Mouse (Mus musculus): Measurements from ENCODE around the gene Hrasls. TPM values are rescaled to one million over a fixed set of nuclear protein-coding genes. Genes with fewer than 3 reads are reported as not detected.

Gene Hrasls
- polyA plus RNA-seq (2016; fragmentation: Nextera tagmentation; extraction: Ambion mirVana) = 1.0 and 1.8 TPM in 2 replicates

DNA sequence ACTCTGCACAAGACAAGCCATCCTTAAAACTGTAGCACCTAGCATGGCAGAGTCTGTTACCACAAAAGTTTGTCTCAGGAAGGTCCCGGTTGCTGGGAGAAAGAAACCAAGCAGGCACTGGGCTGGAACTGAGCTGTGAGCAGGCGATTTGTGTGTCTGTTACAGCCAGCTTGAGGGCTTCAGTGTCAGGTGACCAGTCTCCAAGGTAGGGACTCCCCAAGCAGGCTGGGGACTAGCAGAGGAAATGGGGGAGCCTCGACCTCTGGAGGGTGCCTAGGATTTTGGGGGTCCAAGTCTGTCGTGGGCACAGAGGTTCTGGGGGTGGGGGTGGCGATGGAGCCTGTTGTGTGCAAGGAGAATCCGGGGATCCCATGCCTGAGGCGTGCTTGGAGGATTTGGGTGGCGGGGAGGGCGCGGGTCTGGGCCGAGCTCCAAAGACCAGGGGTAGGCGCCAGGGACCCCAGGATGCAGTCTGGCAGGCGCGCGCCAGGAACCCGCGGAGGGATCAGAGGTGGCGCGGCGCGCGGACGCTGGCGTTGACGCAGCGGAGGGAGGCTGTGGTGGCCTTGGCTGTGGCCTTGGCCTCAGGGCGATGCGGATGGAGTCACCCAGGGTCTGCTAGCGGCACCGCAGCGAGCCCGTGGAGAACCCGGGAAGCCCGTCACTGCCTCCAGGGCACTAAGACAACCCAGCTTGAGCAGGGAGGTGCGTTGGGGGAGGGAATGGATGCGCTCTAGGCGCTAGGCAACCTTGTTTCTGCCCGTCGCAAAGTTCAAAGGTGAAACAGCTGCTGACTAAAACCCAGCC lies at the start of gene Hrasls:
Gene Hrasls (plus strand): TSS at position 91 of the 807 bp plus-strand sequence.
- H3K36me3 ChIP-seq = no peaks in the 10 kb centered on the region
- peak; percentile 71 for DNase-seq (ENCODE audit: low spot score)
- WGBS = 2% methylated on average over 39 of the region's 39 CpGs
- peaks cover 13% of the 10 kb centered on the region for H3K4me1 ChIP-seq (replicated peaks)
- peaks cover 48% of the 10 kb centered on the region for H3K27me3 ChIP-seq (ENCODE audit: insufficient read depth, poor library complexity, severe bottlenecking)
- H3K9me3 ChIP-seq = no peaks in the 10 kb centered on the region
- peak within 1 kb of the TSS; percentile 58 for H3K4me3 ChIP-seq
- peak within 1 kb of the TSS; percentile 85 for H3K27ac ChIP-seq

DNA sequence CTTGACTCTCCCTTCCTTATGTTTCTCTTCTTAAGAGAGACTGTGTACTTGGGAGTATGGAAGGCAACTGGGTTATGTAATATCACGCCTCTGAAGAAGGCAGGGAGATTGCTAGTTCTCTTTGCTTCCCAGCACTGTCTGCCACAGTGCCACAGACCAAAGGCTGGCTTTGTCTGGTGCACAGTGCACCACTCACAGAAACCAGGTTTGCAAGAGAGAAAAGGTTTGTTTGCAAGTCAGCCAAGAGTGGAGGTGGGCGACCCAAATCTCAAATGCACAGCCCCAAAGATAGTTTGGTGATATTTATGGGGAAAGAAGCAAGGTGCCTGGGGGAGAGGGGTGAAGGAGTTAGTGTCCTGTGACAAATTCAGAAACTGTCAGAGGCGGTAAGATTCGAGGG lies 47.2 kb upstream of the Hrasls start:
- no peak overlapping the region for H3K27ac ChIP-seq
- DNase-seq (ENCODE audit: low spot score) = no peak
- 89% methylated on average over 4 of the region's 4 CpGs for WGBS
- H3K36me3 ChIP-seq = no peaks in the 10 kb centered on the region
- no peak overlapping the region for H3K4me3 ChIP-seq
- H3K27me3 ChIP-seq (ENCODE audit: insufficient read depth, poor library complexity, severe bottlenecking) = no peaks in the 10 kb centered on the region
- H3K4me1 ChIP-seq (replicated peaks) = no peaks in the 10 kb centered on the region
- no peaks in the 10 kb centered on the region for H3K9me3 ChIP-seq

DNA sequence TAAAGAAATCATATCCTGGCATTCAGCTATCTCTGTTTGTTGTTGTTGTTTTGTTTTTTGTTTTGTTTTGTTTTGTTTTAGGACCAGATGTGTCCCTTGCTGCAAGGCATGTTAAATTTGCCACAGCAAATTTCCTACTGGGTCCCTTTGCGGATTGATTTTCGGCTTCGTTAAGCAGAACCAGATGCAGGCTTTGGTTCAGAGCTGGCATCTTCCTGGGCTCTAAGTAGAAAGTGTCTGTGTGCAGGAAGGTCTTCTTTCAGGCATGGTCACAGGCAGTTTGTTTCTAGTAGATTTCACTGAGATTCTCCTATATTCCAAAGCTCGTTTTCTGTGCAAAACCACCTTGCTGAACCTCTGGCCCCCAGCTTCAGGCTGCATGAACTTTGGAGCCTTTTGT lies 42.4 kb upstream of the Hrasls start:
- no peak for DNase-seq (ENCODE audit: low spot score)
- H3K27ac ChIP-seq = no peak overlapping the region
- no peaks in the 10 kb centered on the region for H3K9me3 ChIP-seq
- no peaks in the 10 kb centered on the region for H3K36me3 ChIP-seq
- no peaks in the 10 kb centered on the region for H3K27me3 ChIP-seq (ENCODE audit: insufficient read depth, poor library complexity, severe bottlenecking)
- H3K4me3 ChIP-seq = no peak overlapping the region
- no peaks in the 10 kb centered on the region for H3K4me1 ChIP-seq (replicated peaks)
- 70% methylated on average over 4 of the region's 4 CpGs for WGBS

DNA sequence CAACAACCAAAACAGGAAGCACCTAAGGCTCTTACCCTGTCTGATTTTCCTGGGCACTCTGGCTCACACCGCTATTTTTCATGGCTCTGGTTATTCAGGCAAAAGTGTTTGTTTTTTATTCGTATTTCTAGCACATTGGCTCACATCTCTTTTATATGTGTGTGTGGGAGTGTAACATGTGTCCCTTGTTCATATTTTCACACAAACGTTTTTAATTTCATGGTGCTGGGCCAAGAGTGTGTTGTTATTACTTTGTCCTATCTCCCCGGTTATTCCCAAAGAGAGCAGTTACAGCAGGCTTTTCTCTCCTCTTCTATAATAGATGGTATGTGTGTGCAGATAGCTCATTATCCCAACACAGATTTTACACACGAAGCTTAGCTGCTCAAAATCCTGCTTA lies 37.8 kb upstream of the Hrasls start:
- H3K27ac ChIP-seq = no peak overlapping the region
- no peaks in the 10 kb centered on the region for H3K36me3 ChIP-seq
- no peaks in the 10 kb centered on the region for H3K27me3 ChIP-seq (ENCODE audit: insufficient read depth, poor library complexity, severe bottlenecking)
- no peak for DNase-seq (ENCODE audit: low spot score)
- H3K4me3 ChIP-seq = no peak overlapping the region
- H3K9me3 ChIP-seq = no peaks in the 10 kb centered on the region
- H3K4me1 ChIP-seq (replicated peaks) = no peaks in the 10 kb centered on the region
- 91% methylated on average over 5 of the region's 5 CpGs for WGBS

GRCm38 (mm10) chr16:29173201-29173600 lies 36.3 kb upstream of the Hrasls start:
- H3K4me1 ChIP-seq (replicated peaks) = no peaks in the 10 kb centered on the region
- no peak overlapping the region for H3K27ac ChIP-seq
- no peak overlapping the region for H3K4me3 ChIP-seq
- H3K27me3 ChIP-seq (ENCODE audit: insufficient read depth, poor library complexity, severe bottlenecking) = no peaks in the 10 kb centered on the region
- no peaks in the 10 kb centered on the region for H3K36me3 ChIP-seq
- WGBS = 95% methylated on average over 2 of the region's 2 CpGs
- no peak for DNase-seq (ENCODE audit: low spot score)
- H3K9me3 ChIP-seq = no peaks in the 10 kb centered on the region

GRCm38 (mm10) chr16:29174831-29175350 lies 34.6 kb upstream of the Hrasls start:
- H3K36me3 ChIP-seq = no peaks in the 10 kb centered on the region
- H3K27me3 ChIP-seq (ENCODE audit: insufficient read depth, poor library complexity, severe bottlenecking) = no peaks in the 10 kb centered on the region
- DNase-seq (ENCODE audit: low spot score) = no peak
- no peaks in the 10 kb centered on the region for H3K4me1 ChIP-seq (replicated peaks)
- no peak overlapping the region for H3K27ac ChIP-seq
- WGBS = 80% methylated on average over 6 of the region's 6 CpGs
- H3K4me3 ChIP-seq = no peak overlapping the region
- H3K9me3 ChIP-seq = no peaks in the 10 kb centered on the region

DNA sequence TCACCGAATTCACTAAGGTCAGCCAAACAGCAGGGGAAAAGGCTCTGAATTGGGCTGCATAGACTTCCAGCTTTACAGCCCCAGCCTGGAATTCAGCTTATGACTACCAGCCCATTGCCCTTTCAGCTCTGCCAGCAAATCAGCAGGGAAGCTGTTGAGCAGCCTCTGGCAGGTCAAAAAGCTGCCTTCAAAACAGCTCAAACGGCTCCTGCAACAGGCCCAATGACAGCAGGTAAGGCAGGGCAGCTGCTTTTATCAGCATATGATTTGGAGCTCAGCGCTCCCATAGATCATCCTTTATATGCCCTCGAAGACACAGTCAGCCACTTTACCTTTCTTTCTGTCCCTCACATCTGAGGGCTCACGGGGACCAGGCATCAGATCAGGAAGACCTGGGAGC lies 16.6 kb upstream of the Hrasls start:
- Histone ChIP-seq H3K27ac (peak overlapping the region; percentile 40; the same call in 1 of the 2 replicates), H3K9me3 (no peaks in the 10 kb centered on the region), H3K4me1 (replicated peaks) (peaks cover 17% of the 10 kb centered on the region; the same call in 1 of the 2 replicates), H3K4me3 (no peak overlapping the region), H3K27me3 (ENCODE audit: insufficient read depth, poor library complexity, severe bottlenecking) (no peaks in the 10 kb centered on the region), H3K36me3 (no peaks in the 10 kb centered on the region)
- 38% methylated on average over 5 of the region's 5 CpGs for WGBS
- no peak for DNase-seq (ENCODE audit: low spot score)

DNA sequence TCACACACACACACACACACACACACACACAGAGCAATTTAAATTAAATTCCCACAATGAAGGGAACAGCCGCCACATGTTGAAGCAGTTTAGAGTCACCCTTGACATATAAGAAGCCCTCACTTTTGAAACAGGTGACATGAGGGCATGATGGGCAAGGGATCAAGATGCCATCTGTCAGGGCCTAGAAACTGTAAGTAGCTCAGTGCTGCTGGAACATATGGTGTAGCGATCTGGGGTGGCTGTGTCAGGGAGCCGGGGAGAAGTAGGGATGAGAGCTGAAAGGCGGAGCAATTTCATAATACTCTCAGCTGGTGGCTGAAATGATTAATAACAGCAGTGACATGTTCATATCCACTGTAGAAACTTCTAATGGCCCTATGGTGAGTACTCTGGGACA lies 15.5 kb upstream of the Hrasls start:
- 73% methylated on average over 4 of the region's 4 CpGs for WGBS
- Histone ChIP-seq H3K27me3 (ENCODE audit: insufficient read depth, poor library complexity, severe bottlenecking) (no peaks in the 10 kb centered on the region; the same call in 1 of the 2 replicates), H3K36me3 (no peaks in the 10 kb centered on the region), H3K4me1 (replicated peaks) (peaks cover 26% of the 10 kb centered on the region), H3K9me3 (no peaks in the 10 kb centered on the region), H3K4me3 (no peak overlapping the region), H3K27ac (no peak overlapping the region)
- DNase-seq (ENCODE audit: low spot score) = no peak

GRCm38 (mm10) chr16:29195156-29195555 lies 14.3 kb upstream of the Hrasls start:
- DNase-seq (ENCODE audit: low spot score) = no peak
- Histone ChIP-seq H3K27me3 (ENCODE audit: insufficient read depth, poor library complexity, severe bottlenecking) (no peaks in the 10 kb centered on the region; the same call in 1 of the 2 replicates), H3K9me3 (no peaks in the 10 kb centered on the region), H3K36me3 (no peaks in the 10 kb centered on the region), H3K27ac (no peak overlapping the region), H3K4me3 (no peak overlapping the region), H3K4me1 (replicated peaks) (peaks cover 29% of the 10 kb centered on the region)
- 88% methylated on average over 1 of the region's 1 CpGs for WGBS

- no peaks in the 10 kb centered on the region; the same call in 1 of the 2 replicates for H3K27me3 ChIP-seq (ENCODE audit: insufficient read depth, poor library complexity, severe bottlenecking)
- H3K27ac ChIP-seq = no peak overlapping the region
- peaks cover 22% of the 10 kb centered on the region for H3K4me1 ChIP-seq (replicated peaks)
- H3K36me3 ChIP-seq = no peaks in the 10 kb centered on the region
- 18% methylated on average over 5 of the region's 5 CpGs for WGBS
- no peaks in the 10 kb centered on the region for H3K9me3 ChIP-seq
- no peak for DNase-seq (ENCODE audit: low spot score)
- H3K4me3 ChIP-seq = no peak overlapping the region
Observed at GRCm38 (mm10) chr16:29198461-29198860, 11.0 kb upstream of the Hrasls start.

DNA sequence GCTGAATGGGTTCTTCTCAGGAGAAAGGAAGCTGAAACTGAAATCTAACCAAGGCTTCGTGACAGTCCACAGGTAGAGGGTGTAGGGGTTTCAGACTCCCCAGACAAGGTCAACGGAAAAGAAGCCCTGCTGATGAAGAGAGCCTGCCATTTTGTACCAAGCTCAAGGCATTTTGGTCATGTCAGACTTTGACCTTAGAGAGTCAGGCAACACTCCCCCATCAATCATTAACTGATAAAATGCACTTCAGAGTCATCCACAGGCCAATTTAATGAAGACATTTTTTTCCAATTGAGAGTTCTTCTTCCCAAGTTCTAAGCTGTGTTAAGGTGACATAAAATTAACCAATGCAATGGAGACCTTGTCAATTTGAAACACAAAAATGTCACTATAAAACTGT lies 8.3 kb upstream of the Hrasls start:
- Histone ChIP-seq H3K4me3 (no peak overlapping the region), H3K36me3 (no peaks in the 10 kb centered on the region), H3K4me1 (replicated peaks) (peaks cover 16% of the 10 kb centered on the region), H3K9me3 (no peaks in the 10 kb centered on the region), H3K27ac (no peak overlapping the region), H3K27me3 (ENCODE audit: insufficient read depth, poor library complexity, severe bottlenecking) (no peaks in the 10 kb centered on the region; the same call in 1 of the 2 replicates)
- WGBS = 93% methylated on average over 2 of the region's 2 CpGs
- DNase-seq (ENCODE audit: low spot score) = no peak

- Histone ChIP-seq H3K4me3 (no peak overlapping the region), H3K36me3 (no peaks in the 10 kb centered on the region), H3K9me3 (no peaks in the 10 kb centered on the region), H3K4me1 (replicated peaks) (peaks cover 5% of the 10 kb centered on the region), H3K27ac (no peak overlapping the region), H3K27me3 (ENCODE audit: insufficient read depth, poor library complexity, severe bottlenecking) (peaks cover 24% of the 10 kb centered on the region)
- no peak for DNase-seq (ENCODE audit: low spot score)
- WGBS = 88% methylated on average over 7 of the region's 7 CpGs
Observed at GRCm38 (mm10) chr16:29204875-29205274, 4.6 kb upstream of the Hrasls start.

DNA sequence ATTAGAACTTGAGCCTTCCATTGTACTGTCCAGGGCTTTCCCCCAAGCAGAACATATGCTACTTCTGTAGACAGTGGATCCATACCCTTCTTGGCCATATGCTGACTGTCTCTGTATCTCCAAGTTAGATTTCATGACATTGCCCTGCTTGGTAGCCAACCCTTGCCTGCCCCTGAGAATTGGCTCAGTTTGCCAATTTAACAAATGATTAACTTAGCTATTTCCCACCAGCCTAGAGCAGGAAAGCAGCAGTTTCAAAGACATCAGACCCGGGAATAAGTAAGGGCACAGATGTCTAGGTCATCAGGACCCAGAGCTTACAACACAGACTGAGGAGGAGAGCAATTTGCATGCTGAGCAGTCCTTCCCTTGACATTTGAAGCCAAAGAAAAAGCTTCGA lies 3.9 kb upstream of the Hrasls start:
- DNase-seq (ENCODE audit: low spot score) = no peak
- H3K9me3 ChIP-seq = no peaks in the 10 kb centered on the region
- H3K27ac ChIP-seq = no peak overlapping the region
- no peak overlapping the region for H3K4me3 ChIP-seq
- H3K36me3 ChIP-seq = no peaks in the 10 kb centered on the region
- peaks cover 12% of the 10 kb centered on the region for H3K4me1 ChIP-seq (replicated peaks)
- H3K27me3 ChIP-seq (ENCODE audit: insufficient read depth, poor library complexity, severe bottlenecking) = peaks cover 31% of the 10 kb centered on the region
- 49% methylated on average over 2 of the region's 2 CpGs for WGBS
